Mouse (Mus musculus): ENCODE results near the gene Folr2. TPM values are rescaled to one million over a fixed set of nuclear protein-coding genes. Genes with fewer than 3 reads are reported as not detected.

Gene Folr2
- 2.3 and 3.3 TPM in 2 replicates for polyA plus RNA-seq (2015; fragmentation: Nextera tagmentation; extraction: Ambion mirVana)

- H3K9me3 ChIP-seq, result no peaks in the 10 kb centered on the region
- ATAC-seq (ENCODE audit: low read depth), result no peak
- 92% methylated on average over 4 of the region's 4 CpGs for WGBS
- no peak within 1 kb of the TSS for H3K4me2 ChIP-seq
- no peak within 1 kb of the TSS for H3K4me3 ChIP-seq
- no peak within 1 kb of the TSS for H3K27ac ChIP-seq (replicated peaks)
- H3K4me1 ChIP-seq (replicated peaks), result no peaks in the 10 kb centered on the region
- H3K36me3 ChIP-seq, result no peaks in the 10 kb centered on the region
- H3K27me3 ChIP-seq, result no peaks in the 10 kb centered on the region
- H3K9ac ChIP-seq, result no peak within 1 kb of the TSS
Measured at GRCm38 (mm10) chr7:101857094-101857493, at the start of gene Folr2. TSS of gene Folr2 (minus strand) at chr7:101857194.

- Histone ChIP-seq H3K4me3 (peak overlapping the region; percentile 85), H3K9ac (peak overlapping the region; percentile 91), H3K27me3 (no peaks in the 10 kb centered on the region), H3K27ac (replicated peaks) (0 out of 2 replicates have a peak overlapping the region, but pooled peaks have one; percentile 97), H3K4me1 (replicated peaks) (peaks cover 33% of the 10 kb centered on the region), H3K36me3 (peaks cover 36% of the 10 kb centered on the region), H3K4me2 (peak overlapping the region; percentile 75), H3K9me3 (no peaks in the 10 kb centered on the region)
- WGBS, result 74% methylated on average over 8 of the region's 8 CpGs
- ATAC-seq (ENCODE audit: low read depth), result no peak
Measured at GRCm38 (mm10) chr7:101906696-101907095, 49.7 kb upstream of the Folr2 start.

GRCm38 (mm10) chr7:101906287-101906681, 49.3 kb upstream of the Folr2 start, which contains the start of gene Tomt:
TSS of gene Tomt (minus strand) at chr7:101906359.
- WGBS, result 16% methylated on average over 11 of the region's 11 CpGs
- no peak for ATAC-seq (ENCODE audit: low read depth)

GRCm38 (mm10) chr7:101905561-101906286, 48.7 kb upstream of the Folr2 start, which contains the start of gene Lamtor1:
TSS of gene Lamtor1 (plus strand) at chr7:101905904.
- Histone ChIP-seq H3K9ac (peak within 1 kb of the TSS; percentile 91), H3K4me1 (replicated peaks) (peaks cover 33% of the 10 kb centered on the region), H3K4me2 (peak within 1 kb of the TSS; percentile 75), H3K4me3 (peak within 1 kb of the TSS; percentile 85), H3K27ac (replicated peaks) (peak within 1 kb of the TSS; percentile 97), H3K27me3 (no peaks in the 10 kb centered on the region), H3K36me3 (peaks cover 35% of the 10 kb centered on the region), H3K9me3 (no peaks in the 10 kb centered on the region)
- WGBS, result under 1% methylated on average over 60 of the region's 61 CpGs
- ATAC-seq (ENCODE audit: low read depth), result peak; percentile 97

More at GRCm38 (mm10) chr7:101906287-101906681, 49.3 kb upstream of the Folr2 start, which contains the start of gene Tomt:
- Histone ChIP-seq H3K4me1 (replicated peaks) (peaks cover 33% of the 10 kb centered on the region), H3K27me3 (no peaks in the 10 kb centered on the region), H3K4me2 (peak within 1 kb of the TSS; percentile 75), H3K27ac (replicated peaks) (peak within 1 kb of the TSS; percentile 97), H3K9me3 (no peaks in the 10 kb centered on the region), H3K36me3 (peaks cover 36% of the 10 kb centered on the region), H3K9ac (peak within 1 kb of the TSS; percentile 91), H3K4me3 (peak within 1 kb of the TSS; percentile 85)

- no peak for ATAC-seq (ENCODE audit: low read depth)
- Histone ChIP-seq H3K4me2 (no peak overlapping the region), H3K4me3 (no peak overlapping the region), H3K4me1 (replicated peaks) (peaks cover 25% of the 10 kb centered on the region), H3K27me3 (no peaks in the 10 kb centered on the region), H3K9ac (no peak overlapping the region), H3K36me3 (peaks cover 26% of the 10 kb centered on the region), H3K27ac (replicated peaks) (no peak overlapping the region), H3K9me3 (no peaks in the 10 kb centered on the region)
Measured at GRCm38 (mm10) chr7:101902846-101903245, 45.9 kb upstream of the Folr2 start.

GRCm38 (mm10) chr7:101901969-101902368, 45.0 kb upstream of the Folr2 start:
- H3K4me3 ChIP-seq, result no peak overlapping the region
- H3K27me3 ChIP-seq, result no peaks in the 10 kb centered on the region
- H3K9ac ChIP-seq, result no peak overlapping the region
- H3K4me2 ChIP-seq, result no peak overlapping the region
- H3K36me3 ChIP-seq, result peaks cover 26% of the 10 kb centered on the region
- H3K4me1 ChIP-seq (replicated peaks), result peaks cover 21% of the 10 kb centered on the region
- H3K9me3 ChIP-seq, result no peaks in the 10 kb centered on the region
- no peak for ATAC-seq (ENCODE audit: low read depth)
- WGBS, result 97% methylated on average over 10 of the region's 10 CpGs
- H3K27ac ChIP-seq (replicated peaks), result no peak overlapping the region

- Histone ChIP-seq H3K36me3 (peaks cover 26% of the 10 kb centered on the region), H3K27me3 (no peaks in the 10 kb centered on the region), H3K9ac (no peak overlapping the region), H3K27ac (replicated peaks) (no peak overlapping the region), H3K4me1 (replicated peaks) (peaks cover 14% of the 10 kb centered on the region), H3K4me2 (no peak overlapping the region), H3K4me3 (no peak overlapping the region), H3K9me3 (no peaks in the 10 kb centered on the region)
- 91% methylated on average over 16 of the region's 16 CpGs for WGBS
- ATAC-seq (ENCODE audit: low read depth), result no peak
Measured at GRCm38 (mm10) chr7:101900331-101901097, 43.5 kb upstream of the Folr2 start.

- H3K36me3 ChIP-seq, result peaks cover 12% of the 10 kb centered on the region
- H3K4me2 ChIP-seq, result peak overlapping the region; percentile 57
- H3K27ac ChIP-seq (replicated peaks), result peak overlapping the region; percentile 84
- under 1% methylated on average over 57 of the region's 57 CpGs for WGBS
- peak; percentile 98 for ATAC-seq (ENCODE audit: low read depth)
- H3K27me3 ChIP-seq, result 0 out of 2 replicates have a peak, but pooled peaks cover 4% of the 10 kb centered on the region
- peaks cover 16% of the 10 kb centered on the region for H3K4me1 ChIP-seq (replicated peaks)
- no peaks in the 10 kb centered on the region for H3K9me3 ChIP-seq
- H3K4me3 ChIP-seq, result peak overlapping the region; percentile 47
- H3K9ac ChIP-seq, result peak overlapping the region; percentile 70
Measured at GRCm38 (mm10) chr7:101896104-101897066, 39.4 kb upstream of the Folr2 start.

- ATAC-seq (ENCODE audit: low read depth), result no peak
- Histone ChIP-seq H3K4me3 (peak overlapping the region; percentile 47), H3K4me2 (peak overlapping the region; percentile 45), H3K9ac (peak overlapping the region; percentile 70), H3K9me3 (no peaks in the 10 kb centered on the region), H3K4me1 (replicated peaks) (peaks cover 16% of the 10 kb centered on the region), H3K27ac (replicated peaks) (peak overlapping the region; percentile 75), H3K36me3 (0 out of 2 replicates have a peak, but pooled peaks cover 5% of the 10 kb centered on the region), H3K27me3 (0 out of 2 replicates have a peak, but pooled peaks cover 4% of the 10 kb centered on the region)
- WGBS, result 33% methylated on average over 9 of the region's 9 CpGs
Measured at GRCm38 (mm10) chr7:101895695-101896094, 38.7 kb upstream of the Folr2 start.

GRCm38 (mm10) chr7:101888460-101888859, 31.5 kb upstream of the Folr2 start:
- Histone ChIP-seq H3K27me3 (0 out of 2 replicates have a peak, but pooled peaks cover 4% of the 10 kb centered on the region), H3K27ac (replicated peaks) (no peak overlapping the region), H3K4me2 (no peak overlapping the region), H3K4me3 (no peak overlapping the region), H3K9me3 (no peaks in the 10 kb centered on the region), H3K36me3 (no peaks in the 10 kb centered on the region), H3K4me1 (replicated peaks) (no peaks in the 10 kb centered on the region), H3K9ac (no peak overlapping the region)
- ATAC-seq (ENCODE audit: low read depth), result no peak
- 84% methylated on average over 4 of the region's 4 CpGs for WGBS

GRCm38 (mm10) chr7:101886274-101886673, 29.3 kb upstream of the Folr2 start:
- no peak overlapping the region for H3K4me2 ChIP-seq
- no peaks in the 10 kb centered on the region for H3K36me3 ChIP-seq
- no peaks in the 10 kb centered on the region for H3K27me3 ChIP-seq
- no peaks in the 10 kb centered on the region for H3K4me1 ChIP-seq (replicated peaks)
- no peaks in the 10 kb centered on the region for H3K9me3 ChIP-seq
- WGBS, result 87% methylated on average over 6 of the region's 6 CpGs
- no peak overlapping the region for H3K4me3 ChIP-seq
- ATAC-seq (ENCODE audit: low read depth), result no peak
- H3K27ac ChIP-seq (replicated peaks), result no peak overlapping the region
- H3K9ac ChIP-seq, result no peak overlapping the region

Measured in neural tube, embryonic 13.5 days (tissue).